ENCODE assay signal across 17 mouse cellular contexts in genomic region chr1:187660963-187661362, GRCm38 (mm10). TPM values are rescaled to one million over a fixed set of nuclear protein-coding genes. Genes with fewer than 3 reads are reported as not detected.
DNase-seq lines count a peak whose midpoint lies in the region; ATAC-seq and TF ChIP-seq lines count a peak whose summit lies in the region.
"Had no signal": no experiment of that assay in that cellular context is flagged by ENCODE, and none has a peak within 500 bp of the region (broad histone marks: within the 10 kb centered on the region; RNA-seq: fewer than 3 reads in every experiment).

No protein-coding gene starts in this region.

- TF ChIP-seq POLR2A in thymus, adult 2 months (IDR thresholded peaks at IDR 0.05; ENCODE audit: control insufficient read depth, extremely low read depth, insufficient read depth, low read length, poor library complexity), result no peak

- no peak for TF ChIP-seq CTCF in midbrain, postnatal 0 days (IDR thresholded peaks at IDR 0.05)
- no peak for TF ChIP-seq CTCF in thymus, adult 2 months (IDR thresholded peaks at IDR 0.05; ENCODE audit: borderline replicate concordance, control insufficient read depth, extremely low read depth, insufficient read depth, low read length, poor library complexity)

- intact Hi-C loops in left cerebral cortex, postnatal 4 days (cut with DNase I), result no loop called here

- ATAC-seq in heart, embryonic 16.5 days (replicated peaks; ENCODE audit: extremely low read depth, insufficient read depth, low FRiP score), result 0 out of 2 replicates have a peak, but pooled peaks have one; percentile 16
- no peak for ATAC-seq in heart, embryonic 11.5 days (replicated peaks; ENCODE audit: insufficient number of reproducible peaks, low FRiP score, low TSS enrichment)
- no peak for ATAC-seq in midbrain, postnatal 0 days (ENCODE audit: low FRiP score)
- no peak for ATAC-seq in midbrain, embryonic 13.5 days
- ATAC-seq: forebrain, embryonic 16.5 days had no signal

- H3K36me3 ChIP-seq in heart, embryonic 16.5 days (ENCODE audit: control insufficient read depth, insufficient read depth), result no peaks in the 10 kb centered on the region
- H3K36me3 ChIP-seq in heart, embryonic 11.5 days (ENCODE audit: control insufficient read depth, insufficient read depth, low read length), result no peaks in the 10 kb centered on the region
- no peaks in the 10 kb centered on the region for H3K36me3 ChIP-seq in midbrain, postnatal 0 days (ENCODE audit: insufficient read depth, low read length)
- H3K36me3 ChIP-seq in midbrain, embryonic 13.5 days, result no peaks in the 10 kb centered on the region
- H3K36me3 ChIP-seq in thymus, adult 2 months (ENCODE audit: control insufficient read depth, insufficient read depth, low read length), result no peaks in the 10 kb centered on the region
- H3K36me3 ChIP-seq: hindbrain, embryonic 15.5 days; neural tube, embryonic 13.5 days had no signal

- DNase-seq in left cerebral cortex, postnatal 4 days, result peak; percentile 58
- DNase-seq in left cerebral cortex, adult 9 months (ENCODE audit: low spot score in 2 of 2), result no peak
- peak; percentile 46 for DNase-seq in midbrain, postnatal 0 days (ENCODE audit: low spot score)
- DNase-seq in thymus, adult 2 months, result no peak
- DNase-seq: adrenal gland, postnatal 36 days; cerebellum, adult 9-11 months; spleen, adult 18-20 months; thymus, adult 18-20 months had no signal

- no peaks in the 10 kb centered on the region for H3K27me3 ChIP-seq in heart, embryonic 16.5 days (ENCODE audit: control insufficient read depth, insufficient read depth, low read length)
- H3K27me3 ChIP-seq in heart, embryonic 11.5 days (ENCODE audit: control insufficient read depth, insufficient read depth, low read length), result no peaks in the 10 kb centered on the region
- H3K27me3 ChIP-seq in midbrain, postnatal 0 days (ENCODE audit: insufficient read depth, low read length), result no peaks in the 10 kb centered on the region
- H3K27me3 ChIP-seq in midbrain, embryonic 13.5 days, result no peaks in the 10 kb centered on the region; the same call in 1 of the 2 replicates
- no peaks in the 10 kb centered on the region for H3K27me3 ChIP-seq in thymus, adult 2 months (ENCODE audit: control insufficient read depth, insufficient read depth, low read length)
- H3K27me3 ChIP-seq: hindbrain, embryonic 15.5 days; neural tube, embryonic 13.5 days had no signal

- H3K9me3 ChIP-seq in heart, embryonic 16.5 days (replicated peaks; ENCODE audit: control insufficient read depth, low read length), result no peaks in the 10 kb centered on the region
- no peaks in the 10 kb centered on the region for H3K9me3 ChIP-seq in heart, embryonic 11.5 days (replicated peaks; ENCODE audit: control insufficient read depth, low read length)
- H3K9me3 ChIP-seq in midbrain, postnatal 0 days (ENCODE audit: low read length), result no peaks in the 10 kb centered on the region
- H3K9me3 ChIP-seq in midbrain, embryonic 13.5 days, result no peaks in the 10 kb centered on the region
- H3K9me3 ChIP-seq: hindbrain, embryonic 15.5 days; neural tube, embryonic 13.5 days had no signal

- WGBS in heart, embryonic 16.5 days, result 46% methylated on average over 9 of the region's 9 CpGs
- 62% methylated on average over 9 of the region's 9 CpGs for WGBS in heart, embryonic 11.5 days (ENCODE audit: insufficient replicate concordance)
- 63% methylated on average over 9 of the region's 9 CpGs for WGBS in midbrain, postnatal 0 days
- 68% methylated on average over 9 of the region's 9 CpGs for WGBS in midbrain, embryonic 13.5 days
- whole genome bisulfite sequencing in thymus, adult 2 months, result 96% methylated on average over 9 of the region's 9 CpGs

- H3K4me3 ChIP-seq in heart, embryonic 16.5 days (ENCODE audit: low read length), result no peak overlapping the region
- no peak overlapping the region for H3K4me3 ChIP-seq in heart, embryonic 11.5 days (ENCODE audit: low read depth, low read length)
- H3K4me3 ChIP-seq in midbrain, postnatal 0 days (ENCODE audit: low read depth, low read length), result no peak overlapping the region
- no peak overlapping the region for H3K4me3 ChIP-seq in midbrain, embryonic 13.5 days (replicated peaks)
- H3K4me3 ChIP-seq in thymus, adult 2 months (ENCODE audit: control insufficient read depth, insufficient read depth, low read length), result no peak overlapping the region
- H3K4me3 ChIP-seq: erythroblast, embryonic 14.5 days; hindbrain, embryonic 15.5 days; layer of hippocampus, adult 2 months; neural tube, embryonic 13.5 days had no signal

- peaks cover 21% of the 10 kb centered on the region for H3K4me1 ChIP-seq in heart, embryonic 16.5 days (ENCODE audit: control insufficient read depth, insufficient read depth, low read length)
- peaks cover 30% of the 10 kb centered on the region for H3K4me1 ChIP-seq in heart, embryonic 11.5 days (ENCODE audit: control insufficient read depth, insufficient read depth, low read length)
- no peaks in the 10 kb centered on the region for H3K4me1 ChIP-seq in midbrain, postnatal 0 days (ENCODE audit: insufficient read depth, low read length)
- peaks cover 21% of the 10 kb centered on the region for H3K4me1 ChIP-seq in midbrain, embryonic 13.5 days (replicated peaks)
- no peaks in the 10 kb centered on the region for H3K4me1 ChIP-seq in thymus, adult 2 months (replicated peaks; ENCODE audit: control insufficient read depth, insufficient read depth, low read length)

- H3K27ac ChIP-seq in heart, embryonic 16.5 days (ENCODE audit: low read length), result no peak overlapping the region; the same call in 1 of the 2 replicates
- no peak overlapping the region for H3K27ac ChIP-seq in heart, embryonic 11.5 days (ENCODE audit: low read depth, low read length)
- no peak overlapping the region for H3K27ac ChIP-seq in midbrain, postnatal 0 days (ENCODE audit: low read depth, low read length)
- H3K27ac ChIP-seq in midbrain, embryonic 13.5 days, result no peak overlapping the region
- no peak overlapping the region for H3K27ac ChIP-seq in thymus, adult 2 months (ENCODE audit: control insufficient read depth, insufficient read depth, low read length)
- H3K27ac ChIP-seq: hindbrain, embryonic 15.5 days; layer of hippocampus, adult 2 months; neural tube, embryonic 13.5 days had no signal

- H3K9ac ChIP-seq in heart, embryonic 16.5 days (ENCODE audit: low read length), result no peak overlapping the region
- no peak overlapping the region for H3K9ac ChIP-seq in heart, embryonic 11.5 days (ENCODE audit: low read depth, low read length)
- no peak overlapping the region for H3K9ac ChIP-seq in midbrain, postnatal 0 days (replicated peaks; ENCODE audit: low read length, poor library complexity, severe bottlenecking)
- H3K9ac ChIP-seq in midbrain, embryonic 13.5 days (replicated peaks), result no peak overlapping the region
- H3K9ac ChIP-seq: hindbrain, embryonic 15.5 days; neural tube, embryonic 13.5 days had no signal

- no peak overlapping the region for H3K4me2 ChIP-seq in heart, embryonic 16.5 days (ENCODE audit: low read depth, low read length)
- no peak overlapping the region for H3K4me2 ChIP-seq in heart, embryonic 11.5 days
- H3K4me2 ChIP-seq in midbrain, postnatal 0 days (ENCODE audit: low read depth, low read length, poor library complexity, severe bottlenecking), result no peak overlapping the region
- H3K4me2 ChIP-seq in midbrain, embryonic 13.5 days (replicated peaks), result no peak overlapping the region
- H3K4me2 ChIP-seq: hindbrain, embryonic 15.5 days; neural tube, embryonic 13.5 days had no signal

RNA-seq across cellular contexts. Expression of gene Esrrg, which starts 52.4 kb away (rescaled TPM):
- 23.0 and 23.5 TPM in 2 replicates for polyA plus RNA-seq in heart, embryonic 16.5 days (2015; fragmentation: Nextera tagmentation; extraction: Ambion mirVana)
- polyA plus RNA-seq in heart, embryonic 11.5 days (2014; fragmentation: Nextera tagmentation; extraction: Ambion mirVana), result 34.2 and 36.2 TPM in 2 replicates
- total RNA-seq in left cerebral cortex, postnatal 4 days (2021), result 10 to 100 TPM; 15.7 to 19.6 TPM
- total RNA-seq in midbrain, postnatal 0 days (2014; rRNA removed), result 34.7 and 39.8 TPM in 2 replicates
- 16.4 and 17.1 TPM in 2 replicates for polyA plus RNA-seq in midbrain, postnatal 0 days (2015; fragmentation: Nextera tagmentation; extraction: Ambion mirVana)
- 16.5 and 16.9 TPM in 2 replicates for polyA plus RNA-seq in midbrain, embryonic 13.5 days (2015; fragmentation: Nextera tagmentation; extraction: Ambion mirVana)
- 0.48 and 1.0 TPM in 2 replicates for polyA plus RNA-seq in thymus, adult 2 months (2012; rRNA removed)
- total RNA-seq: megakaryocyte, adult 5-6 weeks had no signal
- polyA plus RNA-seq: erythroblast, embryonic 14.5 days had no signal

Comparison
In these comparisons a context has a peak if more than half of its experiments do, and no peak if none do; other contexts are left out.
1. DNase-seq: peak in left cerebral cortex, postnatal 4 days (single experiment) and midbrain, postnatal 0 days (single experiment); none in left cerebral cortex, adult 9 months (0 of 2) and thymus, adult 2 months (single experiment).